Mouse (Mus musculus) liver, embryonic 15.5 days (tissue): ENCODE results near the gene Wfdc2. TPM values are rescaled to one million over a fixed set of nuclear protein-coding genes. Genes with fewer than 3 reads are reported as not detected.
A peak's percentile ranks its signal among the peaks of the same experiment; 100 is the strongest.

Experiments
- ATAC-seq: fragments of 200-750 bp; cut with Nextera tagmentation; 2 replicates; pipeline ENCODE4 v1.8.0; 2017; ENCODE audit warnings: moderate number of reproducible peaks, mild to moderate bottlenecking, moderate library complexity; ENCODE audit not compliant: insufficient read depth
- H3K27ac ChIP-seq: fragments of 300-500 bp; sonication (generic); replicated peaks from 2 replicates; pipeline ENCODE4 v1.5.1; 2015; ENCODE audit warnings: mild to moderate bottlenecking, inconsistent platforms
- H3K27me3 ChIP-seq: fragments of 300-500 bp; sonication (generic); 2 replicates; pipeline ENCODE4 v1.6.1; 2015; ENCODE audit warnings: mild to moderate bottlenecking, inconsistent platforms
- H3K36me3 ChIP-seq: fragments of 300-500 bp; sonication (generic); replicated peaks from 2 replicates; pipeline ENCODE4 v1.6.1; 2015; ENCODE audit warnings: moderate library complexity, mild to moderate bottlenecking, inconsistent platforms
- H3K4me1 ChIP-seq: fragments of 300-500 bp; sonication (generic); replicated peaks from 2 replicates; pipeline ENCODE4 v1.6.1; 2015; ENCODE audit warnings: inconsistent platforms
- H3K4me2 ChIP-seq: fragments of 300-500 bp; sonication (generic); 2 replicates; pipeline ENCODE4 v1.6.1; 2015; ENCODE audit warnings: moderate library complexity, mild to moderate bottlenecking, inconsistent platforms
- H3K4me3 ChIP-seq: fragments of 300-500 bp; sonication (generic); replicated peaks from 2 replicates; pipeline ENCODE4 v1.5.1; 2015; ENCODE audit warnings: mild to moderate bottlenecking, inconsistent platforms
- H3K9ac ChIP-seq: fragments of 300-500 bp; sonication (generic); 2 replicates; pipeline ENCODE4 v1.6.1; 2015; ENCODE audit warnings: moderate library complexity, mild to moderate bottlenecking, inconsistent platforms
- H3K9me3 ChIP-seq: fragments of 300-500 bp; sonication (generic); replicated peaks from 2 replicates; pipeline ENCODE4 v1.6.1; 2016; ENCODE audit warnings: inconsistent platforms
- WGBS: fragments of 180-500 bp; shearing (Covaris S2); methylation state at CpG from one replicate; pipeline ENCODE4 v1.1.7; 2015; ENCODE audit warnings: mixed read lengths; ENCODE audit not compliant: insufficient replicate concordance; 5-methylcytosine and 5-hydroxymethylcytosine counted together
- polyA plus RNA-seq: library from polyadenylated mRNA; unstranded; fragments of >200 nt; fragmentation: Nextera tagmentation; extraction: Ambion mirVana; gene quantifications from 2 replicates; pipeline ENCODE4 v1.2.1, GENCODE M21; 2015

The Wfdc2 gene
- polyA plus RNA-seq, 1 experiment from 2014 or later: 1.7 TPM

DNA sequence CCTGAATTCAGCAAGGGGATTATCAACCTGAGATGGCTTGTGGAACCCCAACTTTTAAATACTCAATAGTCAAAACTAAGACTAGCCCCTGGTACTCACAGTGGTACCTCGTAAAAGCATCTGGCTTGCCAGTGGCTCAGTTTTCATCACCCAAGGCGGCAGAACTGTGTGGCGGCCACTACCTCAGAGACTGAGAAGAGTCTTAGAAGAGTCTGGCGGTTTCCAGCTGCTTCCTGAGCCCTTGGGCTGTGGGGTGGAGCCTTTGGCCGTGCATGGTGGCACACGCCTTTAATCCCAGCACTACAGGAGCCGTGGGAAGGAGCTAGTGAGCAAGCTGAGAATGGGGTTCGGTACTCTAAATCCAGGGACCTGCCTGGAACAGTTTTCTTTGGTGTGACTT lies 39.9 kb upstream of the Wfdc2 start:
- no peak overlapping the region for H3K9ac ChIP-seq
- 12% methylated on average over 8 of the region's 8 CpGs for WGBS
- H3K36me3 ChIP-seq: no peaks in the 10 kb centered on the region
- peaks cover 11% of the 10 kb centered on the region; the same call in 1 of the 2 replicates for H3K27me3 ChIP-seq
- no peaks in the 10 kb centered on the region for H3K9me3 ChIP-seq
- peak overlapping the region; percentile 5; the same call in 1 of the 2 replicates for H3K4me2 ChIP-seq
- H3K4me3 ChIP-seq: no peak overlapping the region
- no peak for ATAC-seq
- H3K27ac ChIP-seq: no peak overlapping the region; the same call in 1 of the 2 replicates
- 0 out of 2 replicates have a peak, but pooled peaks cover 6% of the 10 kb centered on the region for H3K4me1 ChIP-seq

DNA sequence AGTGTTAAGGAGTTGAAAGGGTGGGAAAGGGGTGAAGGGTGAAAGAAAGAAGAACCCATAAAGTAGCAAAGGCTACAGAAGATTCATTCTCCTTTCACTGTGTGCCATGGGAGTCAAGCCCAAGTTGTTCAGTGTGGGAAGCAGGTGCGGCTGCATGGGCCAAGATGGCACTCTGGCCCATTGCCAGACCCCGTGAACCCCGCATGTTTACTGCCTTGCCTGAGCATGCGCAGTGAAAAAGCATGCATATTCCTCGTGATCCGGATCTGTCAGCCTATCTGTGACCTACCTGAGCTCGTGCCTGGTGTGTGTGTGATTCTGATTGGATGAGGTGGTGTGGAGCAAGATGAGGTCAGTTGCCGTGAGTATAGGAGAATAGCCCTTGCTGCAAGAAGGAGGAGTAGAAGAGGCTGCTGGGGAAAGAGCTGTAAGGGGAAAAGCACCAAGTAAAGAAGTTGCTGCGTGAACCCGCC lies 38.9 kb upstream of the Wfdc2 start:
- H3K27ac ChIP-seq: no peak overlapping the region
- H3K4me1 ChIP-seq: 0 out of 2 replicates have a peak, but pooled peaks cover 6% of the 10 kb centered on the region
- ATAC-seq: no peak
- H3K9me3 ChIP-seq: no peaks in the 10 kb centered on the region
- WGBS: 62% methylated on average over 10 of the region's 10 CpGs
- no peak overlapping the region for H3K4me3 ChIP-seq
- H3K27me3 ChIP-seq: peaks cover 11% of the 10 kb centered on the region; the same call in 1 of the 2 replicates
- H3K4me2 ChIP-seq: no peak overlapping the region
- no peaks in the 10 kb centered on the region for H3K36me3 ChIP-seq
- no peak overlapping the region for H3K9ac ChIP-seq

DNA sequence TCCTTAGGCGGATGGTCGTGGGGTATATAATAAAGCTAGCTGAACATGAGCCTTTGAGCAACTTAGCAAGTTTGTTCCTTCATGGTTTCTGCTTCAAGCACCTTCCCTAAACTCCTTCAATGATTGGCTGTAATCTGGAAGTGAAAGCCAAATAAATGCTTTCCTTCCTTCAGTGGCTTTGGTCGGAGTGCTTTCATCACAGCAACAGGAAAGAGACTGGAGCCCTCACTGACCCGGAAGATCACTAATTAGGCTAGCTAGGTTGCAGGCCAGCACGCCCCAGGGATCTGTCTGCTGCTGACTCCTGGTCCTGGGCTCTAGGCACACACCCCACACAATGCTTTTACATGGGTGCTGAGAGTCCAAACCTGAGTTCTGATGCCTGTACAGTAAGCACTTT lies 33.7 kb upstream of the Wfdc2 start:
- Histone ChIP-seq H3K27ac (no peak overlapping the region), H3K9me3 (no peaks in the 10 kb centered on the region), H3K9ac (no peak overlapping the region), H3K4me2 (no peak overlapping the region), H3K4me1 (peaks cover 4% of the 10 kb centered on the region; the same call in 1 of the 2 replicates), H3K36me3 (no peaks in the 10 kb centered on the region), H3K4me3 (no peak overlapping the region), H3K27me3 (0 out of 2 replicates have a peak, but pooled peaks cover 4% of the 10 kb centered on the region)
- ATAC-seq: no peak
- WGBS: 36% methylated on average over 5 of the region's 5 CpGs

DNA sequence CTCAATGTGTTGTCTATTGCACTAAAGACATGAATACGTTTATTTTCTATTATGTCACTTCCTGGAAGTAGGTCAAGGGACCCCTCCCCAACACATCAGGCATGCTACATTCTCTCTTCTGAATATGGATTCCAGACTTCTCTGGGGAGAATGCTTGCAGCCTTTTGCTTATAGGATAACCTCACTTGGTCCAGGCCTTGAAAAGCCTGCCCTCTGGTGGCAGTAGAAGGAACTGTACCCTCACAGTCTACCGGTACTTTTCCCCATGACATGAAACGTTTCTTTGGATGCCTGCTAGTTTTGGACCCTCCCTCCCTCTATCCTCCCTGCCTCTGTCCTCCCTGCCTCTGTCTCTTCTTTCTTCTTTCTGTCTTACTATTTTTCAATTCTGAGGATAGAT lies 31.0 kb upstream of the Wfdc2 start:
- no peak overlapping the region for H3K4me2 ChIP-seq
- H3K27me3 ChIP-seq: 0 out of 2 replicates have a peak, but pooled peaks cover 4% of the 10 kb centered on the region
- no peak overlapping the region for H3K4me3 ChIP-seq
- no peaks in the 10 kb centered on the region for H3K9me3 ChIP-seq
- no peak overlapping the region for H3K27ac ChIP-seq
- WGBS: 3% methylated on average over 3 of the region's 3 CpGs
- no peak overlapping the region for H3K9ac ChIP-seq
- peaks cover 4% of the 10 kb centered on the region; the same call in 1 of the 2 replicates for H3K4me1 ChIP-seq
- no peaks in the 10 kb centered on the region for H3K36me3 ChIP-seq
- no peak for ATAC-seq

DNA sequence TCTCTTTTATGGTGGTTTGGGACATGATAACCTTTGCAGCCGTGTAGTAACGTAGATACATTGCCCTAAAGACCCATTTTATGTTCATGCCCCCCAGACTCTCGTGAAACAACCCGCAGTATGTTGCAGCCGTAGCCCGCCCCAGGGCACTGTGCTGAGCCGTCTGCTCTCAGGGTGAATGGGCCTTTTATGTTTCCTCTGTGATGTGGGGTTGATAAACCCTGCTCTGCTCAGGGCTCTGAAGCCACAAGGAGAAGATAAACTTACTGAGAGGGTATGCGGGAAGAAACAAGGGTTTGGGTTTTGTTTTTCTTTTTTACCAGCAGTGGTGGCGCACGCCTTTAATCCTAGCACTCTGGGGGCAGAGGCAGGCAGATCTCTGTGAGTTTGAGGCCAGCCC lies 27.9 kb upstream of the Wfdc2 start:
- no peaks in the 10 kb centered on the region for H3K36me3 ChIP-seq
- no peak overlapping the region for H3K9ac ChIP-seq
- no peak overlapping the region for H3K27ac ChIP-seq
- H3K4me3 ChIP-seq: no peak overlapping the region
- peaks cover 4% of the 10 kb centered on the region; the same call in 1 of the 2 replicates for H3K4me1 ChIP-seq
- H3K4me2 ChIP-seq: no peak overlapping the region
- no peaks in the 10 kb centered on the region for H3K9me3 ChIP-seq
- ATAC-seq: no peak
- peaks cover 4% of the 10 kb centered on the region; the same call in 1 of the 2 replicates for H3K27me3 ChIP-seq
- 48% methylated on average over 10 of the region's 10 CpGs for WGBS

DNA sequence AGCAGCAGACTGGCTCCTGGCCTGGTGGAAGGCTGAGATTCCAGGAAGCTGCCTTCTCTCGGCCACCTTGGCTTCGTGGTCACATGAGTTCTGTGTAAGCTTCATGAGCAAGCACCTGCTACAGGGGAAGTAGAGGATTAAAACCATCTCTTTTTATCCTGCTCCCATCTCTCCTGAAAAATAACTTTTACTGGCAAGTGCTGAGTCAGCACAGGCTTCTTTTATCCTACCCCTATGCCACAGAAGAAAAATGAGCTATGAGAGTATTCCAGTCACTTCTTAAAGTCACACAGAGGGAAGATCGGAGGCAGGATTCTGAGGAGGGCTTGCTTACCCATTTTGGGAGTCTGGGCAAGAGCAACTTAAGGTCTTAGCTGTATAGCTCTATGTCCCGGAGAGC lies 25.2 kb upstream of the Wfdc2 start:
- Histone ChIP-seq H3K4me3 (no peak overlapping the region), H3K27ac (no peak overlapping the region), H3K27me3 (peaks cover under 1% of the 10 kb centered on the region; the same call in 1 of the 2 replicates), H3K4me2 (no peak overlapping the region), H3K4me1 (peaks cover 1% of the 10 kb centered on the region; the same call in 1 of the 2 replicates), H3K9me3 (no peaks in the 10 kb centered on the region), H3K9ac (no peak overlapping the region), H3K36me3 (no peaks in the 10 kb centered on the region)
- 50% methylated on average over 4 of the region's 4 CpGs for WGBS
- ATAC-seq: no peak

DNA sequence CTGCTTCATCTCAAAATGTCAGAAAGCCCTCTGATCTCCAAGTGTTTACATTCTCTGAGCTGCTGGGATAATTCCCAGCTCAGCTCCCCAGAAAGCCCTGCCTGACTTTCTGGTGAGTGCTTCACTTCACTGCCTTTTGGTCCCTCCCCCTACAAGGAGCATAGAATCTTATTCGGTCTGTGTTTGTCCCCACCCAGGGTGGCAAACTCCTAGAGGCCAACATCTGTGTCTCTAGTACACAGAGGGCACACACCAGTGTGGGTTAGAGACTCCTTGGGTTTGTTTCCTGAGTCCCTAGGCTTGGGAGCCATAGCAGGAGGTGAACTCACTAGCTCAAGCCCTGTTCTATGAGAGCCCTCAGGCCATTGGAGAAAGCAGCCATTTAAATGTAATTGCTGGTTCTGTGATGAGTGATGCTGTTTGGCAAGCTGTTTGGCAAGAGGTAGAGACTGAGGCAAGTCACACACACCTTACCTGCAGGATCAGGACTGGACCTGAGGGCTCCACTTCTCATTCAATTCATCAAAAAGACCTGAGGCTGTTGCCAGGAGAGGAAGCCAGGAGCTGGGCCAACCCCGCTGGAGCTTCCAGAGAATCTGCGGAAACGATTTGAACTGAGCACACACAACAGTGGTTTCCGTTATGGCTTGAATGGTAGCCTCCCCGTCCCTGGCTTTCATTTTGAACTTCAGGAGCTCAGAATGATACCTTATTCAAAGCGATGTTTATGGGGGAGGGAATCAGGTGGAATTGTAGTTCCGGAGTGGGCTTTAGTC lies 21.4 kb upstream of the Wfdc2 start:
- H3K27me3 ChIP-seq: peaks cover 8% of the 10 kb centered on the region; the same call in 1 of the 2 replicates
- no peak overlapping the region for H3K9ac ChIP-seq
- no peak for ATAC-seq
- H3K27ac ChIP-seq: no peak overlapping the region
- no peak overlapping the region for H3K4me3 ChIP-seq
- no peaks in the 10 kb centered on the region for H3K4me1 ChIP-seq
- H3K4me2 ChIP-seq: no peak overlapping the region
- H3K9me3 ChIP-seq: no peaks in the 10 kb centered on the region
- H3K36me3 ChIP-seq: no peaks in the 10 kb centered on the region
- 20% methylated on average over 8 of the region's 8 CpGs for WGBS

DNA sequence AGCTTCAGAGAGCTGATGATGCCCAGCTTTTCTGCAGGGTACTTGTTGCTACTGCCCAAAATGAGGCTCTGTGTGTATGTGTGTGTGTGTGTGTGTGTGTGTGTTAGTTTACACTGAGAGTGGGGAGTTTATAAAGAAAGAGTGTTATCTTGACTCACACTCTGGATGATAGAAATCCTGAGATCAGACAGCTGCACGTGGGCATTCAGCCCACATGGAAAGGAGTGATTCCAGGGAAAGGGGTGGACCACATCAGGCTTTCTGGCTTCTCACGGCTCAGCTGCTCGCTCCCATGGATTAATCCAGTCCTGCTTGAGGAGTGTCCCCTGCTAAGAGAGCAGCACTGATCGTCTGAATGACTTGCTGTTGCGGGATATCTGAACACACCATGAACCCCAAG lies 20.1 kb upstream of the Wfdc2 start:
- Histone ChIP-seq H3K4me3 (no peak overlapping the region), H3K9ac (no peak overlapping the region), H3K27me3 (peaks cover 8% of the 10 kb centered on the region; the same call in 1 of the 2 replicates), H3K9me3 (no peaks in the 10 kb centered on the region), H3K4me2 (no peak overlapping the region), H3K36me3 (no peaks in the 10 kb centered on the region), H3K27ac (no peak overlapping the region), H3K4me1 (no peaks in the 10 kb centered on the region)
- ATAC-seq: no peak
- WGBS: 56% methylated on average over 5 of the region's 5 CpGs

DNA sequence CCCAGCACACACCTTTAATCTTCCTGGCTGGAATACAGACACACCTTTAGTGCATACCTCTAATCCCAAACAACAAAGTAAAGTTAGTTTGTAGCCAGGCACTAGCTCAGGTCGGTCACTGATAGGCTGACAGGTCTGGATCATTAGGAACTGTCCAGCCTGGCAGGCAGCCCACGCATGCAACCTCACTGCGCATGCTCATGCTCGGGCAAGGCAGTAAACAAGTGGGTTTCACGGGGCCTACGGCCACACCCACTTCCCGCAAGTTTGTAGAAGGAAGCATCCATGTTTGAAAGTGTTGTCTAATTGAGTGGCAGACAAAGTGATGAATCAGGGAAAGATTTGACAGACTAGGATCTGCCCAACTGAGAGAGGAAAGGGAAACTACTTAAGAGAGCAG lies 19.6 kb upstream of the Wfdc2 start:
- Histone ChIP-seq H3K4me1 (no peaks in the 10 kb centered on the region), H3K27me3 (peaks cover 12% of the 10 kb centered on the region; the same call in 1 of the 2 replicates), H3K9ac (no peak overlapping the region), H3K36me3 (no peaks in the 10 kb centered on the region), H3K9me3 (no peaks in the 10 kb centered on the region), H3K4me3 (no peak overlapping the region), H3K4me2 (no peak overlapping the region), H3K27ac (no peak overlapping the region)
- ATAC-seq: no peak
- 65% methylated on average over 7 of the region's 7 CpGs for WGBS

DNA sequence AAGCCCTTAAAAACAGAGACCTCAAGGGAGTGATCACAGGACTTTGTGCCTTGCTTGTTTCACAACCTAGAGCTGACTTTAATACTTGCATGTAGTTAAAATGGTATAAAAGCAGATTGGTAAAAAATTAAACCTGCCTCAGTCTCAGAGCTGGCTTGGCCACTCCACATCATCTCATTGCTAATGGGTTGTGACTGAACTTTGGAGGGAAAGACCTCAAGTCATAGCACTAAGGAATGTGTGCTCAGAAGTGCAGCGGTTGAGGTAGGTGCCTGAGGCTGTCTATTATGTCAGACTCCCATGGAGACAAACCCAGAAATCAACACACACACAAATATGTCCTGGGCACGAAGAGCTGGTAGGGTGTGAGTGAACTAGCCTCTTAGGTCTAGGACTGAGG lies 18.5 kb upstream of the Wfdc2 start:
- WGBS: 51% methylated on average over 2 of the region's 2 CpGs

DNA sequence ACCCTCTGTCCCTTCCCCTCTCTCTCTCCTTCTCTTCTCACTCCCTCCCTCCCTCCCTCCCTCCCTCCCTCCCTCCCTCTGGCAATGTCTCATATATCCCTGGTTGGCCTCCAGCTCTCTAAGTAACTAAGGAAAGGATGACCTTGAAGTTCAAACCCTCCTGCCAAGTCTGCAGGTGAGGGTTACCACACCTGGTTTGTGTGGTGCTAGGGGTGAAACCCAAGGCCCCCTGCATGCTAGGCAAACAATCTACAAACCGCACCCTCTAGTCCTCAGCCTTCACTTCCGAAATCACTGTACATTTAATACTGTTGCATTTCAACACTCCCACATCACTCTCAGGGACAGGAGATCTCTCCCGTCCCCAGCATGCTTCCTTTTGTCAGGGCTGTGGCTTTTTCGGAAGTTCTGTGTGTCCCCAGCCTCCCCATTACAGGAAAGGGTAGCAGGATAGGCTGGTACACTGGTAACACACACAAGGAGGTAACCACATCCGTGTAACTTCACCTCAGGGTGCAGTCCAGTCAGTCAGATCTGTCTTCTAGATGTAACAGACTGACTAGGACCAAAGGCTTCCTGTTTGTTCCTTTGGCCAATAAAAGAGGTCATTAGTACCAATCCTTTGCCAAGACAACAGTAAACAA lies 17.6 kb upstream of the Wfdc2 start:
- WGBS: 16% methylated on average over 5 of the region's 5 CpGs
- Histone ChIP-seq H3K27me3 (0 out of 2 replicates have a peak, but pooled peaks cover 12% of the 10 kb centered on the region), H3K4me2 (no peak overlapping the region), H3K36me3 (no peaks in the 10 kb centered on the region), H3K9ac (no peak overlapping the region), H3K27ac (no peak overlapping the region), H3K4me3 (no peak overlapping the region), H3K9me3 (no peaks in the 10 kb centered on the region), H3K4me1 (no peaks in the 10 kb centered on the region)
- no peak for ATAC-seq

More for the DNA sequence above, 18.5 kb upstream of the Wfdc2 start:
- Histone ChIP-seq H3K27ac (no peak overlapping the region), H3K9ac (no peak overlapping the region), H3K9me3 (no peaks in the 10 kb centered on the region), H3K4me1 (no peaks in the 10 kb centered on the region), H3K27me3 (0 out of 2 replicates have a peak, but pooled peaks cover 12% of the 10 kb centered on the region), H3K4me2 (no peak overlapping the region), H3K4me3 (no peak overlapping the region), H3K36me3 (no peaks in the 10 kb centered on the region)
- no peak for ATAC-seq
